Mouse (Mus musculus): ENCODE data around the gene Sdk2.

The Sdk2 gene

DNA sequence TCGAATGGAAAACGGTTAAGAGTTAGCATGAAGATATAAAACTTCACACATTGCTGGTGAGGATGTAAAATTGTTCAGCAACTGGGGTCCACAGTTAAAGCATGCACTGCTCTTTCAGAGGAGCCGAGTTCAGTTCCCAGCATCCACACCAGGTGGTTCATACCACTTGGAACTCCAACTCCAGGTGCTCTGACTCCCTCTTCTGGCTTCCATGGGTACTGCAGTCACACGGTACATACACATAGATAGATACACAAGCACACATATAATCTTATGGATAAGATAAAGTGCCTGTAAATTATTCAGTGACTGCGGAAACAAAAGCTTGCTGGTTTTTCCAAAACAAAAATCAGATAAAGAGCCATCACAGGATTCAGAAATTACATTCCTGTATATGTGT is 19.9 kb downstream of the Sdk2 start:
- DNase-seq (ENCODE audit: low read depth, low spot score) = no peak

DNA sequence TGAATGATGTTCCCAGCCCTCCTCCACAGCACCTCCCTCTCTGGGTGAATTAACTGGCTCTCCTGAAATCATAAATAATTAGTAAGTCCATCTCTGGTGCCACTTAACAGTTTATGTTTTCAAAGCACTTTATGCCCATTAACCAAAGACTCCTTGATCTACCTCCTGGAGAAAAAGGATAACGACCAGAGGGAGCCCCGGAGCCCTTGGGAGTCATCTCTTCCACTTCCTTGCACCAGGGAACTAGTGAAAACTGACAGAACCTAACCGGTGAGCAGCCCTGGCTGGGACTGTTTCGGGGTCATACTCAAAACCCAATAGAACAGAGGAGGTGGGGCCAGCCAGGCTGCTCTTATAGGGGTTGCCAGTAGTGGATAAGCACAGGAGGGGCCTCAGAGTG is 22.5 kb downstream of the Sdk2 start:
- DNase-seq (ENCODE audit: low read depth, low spot score) = no peak

DNA sequence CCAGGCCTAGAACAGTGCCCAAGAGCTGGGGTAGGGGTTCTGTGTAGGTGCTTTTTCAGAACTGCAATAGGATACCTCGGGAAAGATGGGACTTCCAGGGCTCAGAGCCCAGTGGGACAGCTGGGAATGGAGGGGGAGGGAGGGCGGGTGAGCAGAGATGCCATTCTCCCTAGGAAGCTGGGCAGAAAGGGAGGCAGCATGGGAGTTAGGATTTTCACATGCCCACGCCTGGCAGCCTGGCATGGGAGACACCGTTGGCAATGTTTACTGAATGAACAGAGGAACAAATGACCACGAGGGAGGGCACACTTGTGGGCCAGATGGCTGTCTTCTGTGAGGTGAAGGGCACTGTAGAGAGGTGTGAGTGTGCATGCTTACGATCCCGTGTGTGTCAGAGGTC is 23.3 kb downstream of the Sdk2 start:
- no peak for DNase-seq (ENCODE audit: low read depth, low spot score)

DNA sequence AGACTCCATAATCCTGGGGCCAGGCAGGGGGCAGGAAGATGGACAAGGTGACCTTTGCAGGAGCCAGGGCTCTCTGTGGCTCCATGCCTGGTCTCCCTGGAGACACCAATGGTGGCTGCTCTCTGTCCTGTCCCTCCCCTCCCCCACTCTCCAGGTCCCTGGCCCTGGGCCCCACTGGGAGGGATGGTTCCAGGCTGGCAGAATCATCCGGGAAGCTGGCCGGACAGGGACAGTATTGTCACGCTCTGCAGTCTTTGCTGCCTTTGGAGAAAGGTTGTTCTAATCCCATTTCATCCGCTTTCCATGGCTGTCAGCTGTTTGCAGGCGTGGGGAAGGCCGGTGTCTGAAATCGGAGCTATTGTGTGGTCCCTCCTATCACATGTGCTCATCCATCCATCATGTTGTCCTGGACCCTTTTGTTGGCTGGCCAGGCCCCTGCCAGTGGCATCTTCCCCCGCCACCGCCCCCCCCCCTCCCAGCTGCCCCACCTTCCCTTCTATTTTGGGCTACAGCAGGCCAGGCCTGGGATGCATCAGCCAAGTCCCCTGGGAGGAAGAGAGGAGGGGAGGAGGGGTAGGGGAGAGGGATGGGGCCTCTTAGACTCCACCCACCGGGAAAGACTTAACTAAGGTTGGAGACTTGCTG is 26.3 kb downstream of the Sdk2 start:
- no peak for DNase-seq (ENCODE audit: low read depth, low spot score)

DNA sequence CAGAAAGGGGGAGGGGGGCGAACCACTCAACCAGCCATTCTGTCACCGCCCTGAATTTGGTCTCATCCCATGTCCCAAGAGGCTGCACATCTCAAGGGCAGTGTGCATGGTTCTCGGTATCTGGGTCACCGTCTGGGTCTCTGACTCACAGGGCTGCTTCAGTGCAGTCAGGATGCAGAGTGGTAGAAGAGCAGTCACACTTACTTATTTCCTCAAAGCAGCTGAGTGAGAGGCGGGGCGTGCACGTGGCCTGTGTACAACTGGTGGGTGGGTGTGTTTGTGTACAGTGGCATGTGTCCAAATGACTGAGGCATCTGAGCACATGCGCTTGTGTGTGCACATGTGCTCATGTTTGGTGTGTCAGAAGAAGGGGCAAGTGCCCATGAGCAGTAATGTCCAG is 28.8 kb downstream of the Sdk2 start:
- no peak for DNase-seq (ENCODE audit: low read depth, low spot score)

DNA sequence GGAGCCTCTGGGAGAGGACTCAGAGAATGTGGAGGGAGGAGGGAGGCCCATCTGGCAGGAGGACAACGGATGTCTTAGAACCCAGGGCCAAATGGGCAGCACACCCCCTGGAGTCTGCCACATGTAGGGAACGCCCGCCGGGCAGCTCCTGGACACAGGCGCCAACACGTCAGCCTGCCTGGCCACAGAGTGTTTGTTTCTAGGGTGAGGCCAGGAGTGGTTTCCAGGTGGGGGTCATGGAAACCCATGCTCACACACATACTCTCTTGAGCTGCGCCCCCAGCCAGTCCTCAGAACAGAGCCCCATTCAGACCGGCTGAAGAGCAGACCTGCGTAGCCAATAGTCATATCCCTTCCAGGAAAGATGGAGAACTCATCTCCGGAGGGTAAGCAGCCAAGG is 35.4 kb downstream of the Sdk2 start:
- DNase-seq (ENCODE audit: low read depth, low spot score) = no peak

DNA sequence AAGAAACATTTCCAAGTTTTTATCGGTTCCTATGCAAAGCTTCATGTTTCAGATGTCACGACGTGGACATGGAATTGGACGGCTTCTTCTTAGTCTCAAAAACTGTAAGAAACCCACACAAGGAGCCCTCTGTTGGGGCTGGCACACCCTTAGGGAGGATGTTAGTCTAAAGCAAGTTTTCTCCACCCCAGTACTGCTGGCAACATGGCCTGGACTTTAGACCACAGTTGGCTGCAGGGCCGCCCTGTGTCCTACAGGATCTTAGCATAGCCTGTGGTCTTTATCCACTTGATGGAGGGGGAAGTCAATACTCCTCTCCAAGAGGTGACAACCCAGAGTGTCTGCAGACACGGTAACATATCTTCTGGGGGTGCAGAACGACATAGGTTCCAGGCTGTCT is 36.6 kb downstream of the Sdk2 start:
- no peak for DNase-seq (ENCODE audit: low read depth, low spot score)

DNA sequence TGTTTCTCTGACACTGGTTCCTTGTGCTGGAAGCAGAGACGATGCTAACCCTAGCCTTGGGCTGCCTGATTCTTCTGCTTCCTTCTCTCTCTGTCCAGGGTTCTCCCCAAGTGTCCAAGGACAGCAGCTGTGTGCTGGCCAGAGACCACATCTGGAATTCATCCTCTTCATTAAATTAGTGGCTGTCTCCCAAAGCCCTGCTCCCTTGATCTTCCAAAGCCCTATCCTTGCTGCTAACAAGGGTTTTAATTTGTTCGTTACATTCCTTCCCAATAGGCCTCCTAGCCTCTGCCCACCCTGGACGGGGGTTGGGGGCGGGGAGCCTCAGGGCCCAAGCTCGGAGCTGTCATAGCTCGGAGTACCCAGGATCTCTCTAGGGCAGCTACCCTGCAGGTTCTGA is 38.3 kb downstream of the Sdk2 start:
- no peak for DNase-seq (ENCODE audit: low read depth, low spot score)

DNA sequence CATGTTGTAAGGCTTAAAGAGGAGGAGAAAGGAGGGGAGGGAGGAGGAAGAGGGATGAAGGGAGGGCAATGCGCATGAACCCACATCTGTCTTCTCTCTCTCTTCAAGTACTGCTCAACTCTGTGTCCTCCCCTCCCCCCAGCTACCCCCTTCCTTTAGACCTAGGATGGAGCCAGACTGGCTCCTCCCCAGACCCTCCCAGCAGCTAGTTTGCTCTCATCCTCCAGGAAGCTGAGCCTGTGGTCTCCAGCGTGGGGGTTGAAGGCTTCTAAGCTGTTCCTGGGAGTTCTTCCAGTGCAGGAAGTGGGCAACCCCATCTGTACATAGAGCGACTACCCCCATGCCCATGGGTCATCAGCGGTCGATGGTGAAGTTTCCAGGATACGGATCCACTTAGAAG is 38.8 kb downstream of the Sdk2 start:
- DNase-seq (ENCODE audit: low read depth, low spot score) = no peak

DNA sequence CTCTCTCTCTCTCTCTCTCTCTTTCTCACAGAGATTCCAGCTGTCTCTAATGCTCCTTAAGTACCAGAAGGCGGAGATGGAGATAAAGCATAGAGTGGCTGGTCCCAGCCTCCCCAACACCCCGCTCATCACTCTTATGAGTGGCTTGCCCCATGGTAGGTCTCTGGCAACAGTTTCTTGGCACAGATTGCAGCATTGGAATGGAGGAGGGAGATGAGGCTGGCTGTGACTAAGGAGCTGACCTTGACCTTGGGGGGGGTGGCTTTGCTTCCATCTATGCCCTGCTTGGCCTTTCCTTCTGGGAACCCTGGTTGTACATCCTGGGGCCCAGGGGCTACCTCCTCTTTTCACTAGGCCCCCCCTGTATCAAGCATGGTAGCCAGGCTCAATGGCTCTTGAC is 41.8 kb downstream of the Sdk2 start:
- no peak for DNase-seq (ENCODE audit: low read depth, low spot score)

DNA sequence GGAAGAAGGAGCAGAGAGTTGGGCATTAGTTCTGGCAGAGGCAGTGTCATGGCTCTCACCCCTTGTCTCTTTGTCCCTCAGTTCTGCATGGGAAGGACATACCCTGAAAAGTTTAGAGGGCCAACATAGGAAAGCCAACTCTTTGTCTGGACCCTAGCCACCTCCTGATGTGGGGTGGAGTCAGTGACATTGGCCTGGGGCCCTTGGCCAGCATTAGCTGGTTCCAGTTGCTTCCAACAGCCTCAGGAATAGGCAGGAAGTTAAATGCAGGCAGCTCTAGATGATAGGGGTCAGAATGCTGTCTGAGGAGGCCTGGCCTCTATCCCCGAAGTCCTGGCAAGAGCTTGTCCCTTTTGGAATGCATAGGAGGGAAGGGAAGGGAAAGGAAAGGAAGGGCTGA is 42.9 kb downstream of the Sdk2 start:
- no peak for DNase-seq (ENCODE audit: low read depth, low spot score)

DNA sequence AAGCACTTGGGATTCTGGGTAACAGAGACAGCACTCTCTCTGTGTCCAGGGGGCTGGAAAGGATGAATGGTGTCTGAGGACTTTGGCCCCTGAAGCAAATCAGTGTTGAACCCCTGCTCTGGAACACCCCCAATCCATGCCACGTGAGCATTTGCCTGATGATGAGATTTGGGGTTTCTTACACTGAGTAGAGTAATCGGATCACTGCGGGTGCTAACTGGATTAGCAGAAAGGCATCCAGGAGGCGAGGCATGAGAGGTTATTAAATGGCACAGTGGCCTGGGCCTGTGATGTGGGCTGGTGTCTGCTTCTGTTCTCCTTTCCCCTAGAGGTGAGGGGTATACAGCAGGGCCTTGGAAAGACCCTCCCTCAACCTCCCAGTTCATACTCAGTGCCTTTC is 44.7 kb downstream of the Sdk2 start:
- DNase-seq (ENCODE audit: low read depth, low spot score) = no peak

DNA sequence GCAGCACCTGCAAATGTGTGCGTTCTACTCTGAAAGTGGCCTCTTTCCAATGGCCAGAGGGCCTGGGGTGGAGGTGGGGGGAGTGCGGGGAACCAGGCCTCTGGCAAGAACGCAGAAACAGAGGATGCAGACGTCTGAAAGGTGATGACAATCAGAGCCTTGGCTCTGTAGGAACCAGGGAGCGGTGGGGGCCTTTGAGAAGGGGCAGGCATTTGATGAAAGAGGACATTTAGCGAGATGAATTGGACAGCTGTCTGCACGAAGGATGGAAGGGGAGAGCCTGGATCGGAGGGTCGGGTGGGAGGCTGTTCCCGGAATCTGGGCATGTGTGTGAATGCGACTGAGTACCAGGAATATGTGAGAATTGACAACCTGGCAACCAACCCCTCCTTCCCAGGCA is 47.8 kb downstream of the Sdk2 start:
- no peak for DNase-seq (ENCODE audit: low read depth, low spot score)

DNA sequence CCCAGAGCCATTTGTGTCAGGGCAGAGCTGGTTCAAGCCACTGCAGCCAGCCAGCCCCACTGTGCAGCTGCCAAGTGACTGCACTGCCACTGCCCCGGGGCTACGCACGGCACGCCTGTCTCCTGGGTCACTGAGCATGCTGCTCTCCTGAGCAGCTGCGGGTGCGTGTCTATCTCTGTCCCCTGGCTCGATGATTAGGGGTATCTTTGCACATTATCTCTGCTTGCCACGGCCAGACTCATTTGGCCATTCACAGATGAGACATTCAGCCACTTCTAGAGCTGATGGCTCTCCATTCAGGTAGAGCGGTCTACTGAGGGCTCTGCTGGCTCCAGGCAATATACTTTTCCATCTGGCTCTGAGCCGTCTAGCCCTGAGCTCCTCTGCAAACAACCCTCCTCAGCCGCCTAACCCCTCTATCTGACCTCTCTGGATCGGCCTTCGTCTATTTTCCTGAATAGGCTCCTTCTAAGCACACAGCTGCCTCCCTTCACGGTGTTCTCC is 49.9 kb downstream of the Sdk2 start:
- no peak for DNase-seq (ENCODE audit: low read depth, low spot score)

DNA sequence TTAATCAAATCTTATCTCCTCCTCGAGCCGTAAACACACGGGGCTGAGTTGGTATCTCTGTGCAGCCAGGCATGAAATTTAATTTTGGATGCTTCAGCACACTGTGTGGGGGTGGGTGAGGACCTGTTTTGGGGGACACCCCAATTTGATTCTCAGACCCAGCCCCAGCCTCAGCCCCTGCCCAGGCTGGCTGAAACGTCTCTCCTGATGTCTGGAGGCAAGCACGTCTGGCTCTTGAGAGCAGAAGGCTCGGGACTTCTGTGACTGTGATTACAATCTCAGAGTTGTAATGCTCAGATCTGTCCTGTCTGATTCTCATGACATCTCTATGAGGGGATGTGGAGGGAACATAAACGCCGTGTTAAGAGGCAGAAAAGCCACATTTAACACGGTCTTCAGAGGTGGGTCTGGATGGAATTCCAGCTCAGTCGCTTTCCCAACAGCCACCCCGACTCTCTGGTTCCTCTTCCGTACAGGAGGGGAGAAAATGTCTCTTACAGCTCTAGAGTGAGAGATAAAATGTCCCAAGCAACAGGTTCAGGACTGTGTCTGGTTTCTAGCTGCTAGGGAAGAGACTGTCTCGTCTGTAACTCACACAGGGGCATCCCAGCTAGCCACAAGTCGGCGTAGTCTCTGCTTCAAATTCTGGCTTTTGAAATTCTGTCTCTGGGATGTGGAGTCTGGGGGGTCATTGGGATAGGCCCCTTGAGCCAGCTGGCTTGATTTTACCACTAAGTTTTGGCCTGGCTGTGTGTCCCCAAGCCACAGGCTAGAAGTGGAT is 50.5 kb downstream of the Sdk2 start:
- DNase-seq (ENCODE audit: low read depth, low spot score) = no peak

DNA sequence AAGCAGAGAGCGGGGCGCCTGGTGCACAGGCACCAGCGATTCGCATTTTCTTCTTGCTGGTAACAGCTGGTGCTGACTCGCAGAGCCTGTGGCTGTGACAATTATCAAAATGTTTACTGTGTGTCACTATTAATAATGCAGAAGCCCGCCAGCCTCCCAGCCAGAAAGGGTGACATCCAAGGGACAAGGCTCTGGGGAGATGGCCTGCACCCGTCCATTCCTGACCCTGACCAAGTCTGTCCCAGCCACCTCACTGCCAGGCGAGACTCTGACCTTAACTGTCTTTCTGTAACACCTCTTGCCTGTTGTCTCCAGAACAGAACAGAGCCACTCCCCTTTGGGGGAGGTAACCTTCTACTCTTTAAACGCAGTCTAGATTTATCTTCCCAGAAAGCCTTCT is 55.3 kb downstream of the Sdk2 start:
- no peak for DNase-seq (ENCODE audit: low read depth, low spot score)

DNA sequence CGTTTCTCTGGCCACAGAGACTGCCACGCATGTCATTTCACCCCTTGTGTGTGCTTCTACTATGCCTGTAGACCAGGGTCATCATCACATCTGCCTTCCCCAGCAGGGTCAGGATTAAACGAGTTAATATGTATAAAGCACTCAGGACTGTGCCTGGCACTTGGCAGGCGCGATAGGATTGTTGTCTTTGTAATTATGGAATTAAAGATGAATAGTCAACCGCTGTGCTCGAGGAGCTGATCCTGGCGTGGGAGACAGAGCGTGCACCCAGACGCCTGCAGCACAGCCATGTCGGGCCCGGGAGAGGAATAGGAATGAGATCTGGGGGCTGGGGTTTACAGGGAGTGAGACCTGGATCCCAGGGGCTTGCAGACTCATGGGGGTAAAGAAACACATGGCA is 61.0 kb downstream of the Sdk2 start:
- no peak for DNase-seq (ENCODE audit: low read depth, low spot score)

DNA sequence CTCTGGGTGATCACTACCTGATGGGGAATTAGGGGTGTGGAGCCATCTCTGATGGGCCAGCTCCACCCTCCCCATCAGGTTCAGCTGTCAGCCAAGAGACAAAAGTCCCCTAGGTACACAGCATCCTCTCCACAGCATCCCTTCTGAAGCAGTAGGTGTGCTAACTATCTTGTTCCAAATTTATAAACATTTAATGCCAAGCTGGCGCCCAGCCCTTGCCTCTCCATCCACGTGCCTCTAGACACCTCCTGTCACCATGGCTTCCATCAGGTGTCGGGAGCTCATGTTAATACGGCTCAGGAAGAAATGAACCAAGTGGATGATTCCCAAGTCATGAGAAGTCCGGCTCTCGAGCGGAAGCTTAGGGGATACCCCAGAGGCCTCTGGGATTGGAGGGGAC is 62.2 kb downstream of the Sdk2 start:
- DNase-seq (ENCODE audit: low read depth, low spot score) = no peak

DNA sequence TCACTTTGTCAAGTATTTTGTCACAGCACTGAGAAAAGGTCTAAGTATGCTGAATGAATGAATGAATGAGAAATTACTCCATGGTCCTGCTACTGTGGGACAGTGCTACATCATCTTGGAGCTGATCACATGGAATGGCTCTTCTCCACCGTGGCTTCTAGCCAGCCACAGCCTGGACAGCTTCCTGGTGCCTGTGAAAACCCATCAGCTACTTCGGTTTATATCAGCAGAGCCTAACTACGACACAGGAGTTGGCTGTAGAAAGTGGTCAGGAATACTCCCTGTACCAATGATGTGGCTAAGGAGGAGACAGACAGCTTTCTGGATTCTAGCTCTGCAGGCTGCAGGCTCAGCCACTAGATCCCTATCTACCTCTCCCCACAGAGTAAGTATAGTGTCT is 63.7 kb downstream of the Sdk2 start:
- no peak for DNase-seq (ENCODE audit: low read depth, low spot score)

DNA sequence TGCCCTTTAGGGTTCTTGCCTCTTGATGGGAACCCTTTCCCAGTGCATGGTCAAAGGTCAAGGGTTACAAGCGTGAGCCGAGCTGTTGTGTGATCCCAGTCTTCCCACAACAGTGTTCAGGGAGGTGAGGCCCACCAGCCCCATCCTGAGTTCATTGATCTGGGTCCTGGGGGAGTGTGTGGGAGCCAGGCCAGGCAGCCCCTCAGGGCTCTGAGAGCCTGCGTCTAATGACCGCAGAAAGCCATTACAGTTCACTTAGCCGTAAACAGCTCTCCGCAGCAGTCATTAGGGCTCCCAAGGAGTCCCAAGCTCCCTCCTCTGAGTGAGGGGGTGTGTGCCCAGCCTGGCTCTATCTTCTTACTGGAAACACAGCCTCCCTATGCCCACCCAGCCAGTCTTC is 66.8 kb downstream of the Sdk2 start:
- no peak for DNase-seq (ENCODE audit: low read depth, low spot score)

DNA sequence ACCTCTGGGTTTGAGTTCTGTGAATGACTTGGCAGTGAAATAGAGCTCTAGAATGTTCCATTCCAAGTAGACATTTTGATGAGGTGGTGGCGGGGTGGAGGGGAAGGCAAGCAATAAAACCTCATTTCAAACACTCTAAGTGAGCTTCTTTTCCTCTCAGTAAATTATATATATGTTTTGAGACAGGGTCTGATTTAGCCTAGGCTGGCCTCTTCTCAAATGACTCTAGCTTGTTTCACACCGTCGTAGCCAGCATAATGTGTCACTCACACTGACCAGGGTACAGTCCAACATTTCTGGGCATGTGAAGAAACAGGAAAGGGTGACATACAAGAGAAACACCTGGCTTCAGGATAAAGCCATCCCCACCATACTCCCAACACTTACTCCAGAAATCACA is 68.1 kb downstream of the Sdk2 start:
- DNase-seq (ENCODE audit: low read depth, low spot score) = no peak

DNA sequence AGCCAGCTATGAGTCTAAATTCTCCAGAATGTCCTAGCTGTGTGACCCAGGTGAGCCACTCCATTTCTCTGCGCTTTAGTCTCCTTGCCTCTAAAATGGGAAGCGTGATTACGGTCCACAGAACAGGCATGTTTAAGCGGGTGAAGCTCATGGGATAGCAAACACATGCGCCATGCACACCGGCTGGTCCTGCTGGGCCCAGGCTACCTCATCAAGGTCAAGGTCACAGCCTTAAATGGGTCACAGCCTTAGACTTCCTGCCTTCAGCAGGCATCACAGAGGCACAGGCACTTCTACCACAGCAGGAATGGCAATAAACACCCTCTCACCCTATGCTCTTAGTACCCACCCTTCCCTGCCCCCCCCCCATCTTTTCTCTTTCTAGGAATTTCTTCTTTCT is 72.9 kb downstream of the Sdk2 start:
- DNase-seq (ENCODE audit: low read depth, low spot score) = no peak

DNA sequence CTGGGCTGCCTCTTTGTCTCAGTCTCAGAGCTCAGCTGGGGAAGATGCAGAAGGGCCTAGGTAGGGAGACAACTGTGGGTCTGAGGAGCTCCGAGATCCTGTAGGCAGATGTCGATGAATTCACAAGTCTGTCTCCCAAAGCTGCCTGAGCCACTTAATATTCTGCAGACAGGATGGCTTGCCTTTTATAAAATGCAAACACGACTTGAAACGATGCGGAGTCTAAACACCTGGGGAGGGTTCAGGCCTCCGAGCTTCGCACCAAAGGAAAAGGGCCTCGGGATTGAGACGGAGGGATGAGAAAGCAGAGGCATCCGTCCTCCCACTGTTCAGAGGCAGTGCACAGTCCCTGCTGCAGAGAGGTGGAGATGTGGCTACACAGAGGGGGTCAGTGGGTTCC is 74.0 kb downstream of the Sdk2 start:
- DNase-seq (ENCODE audit: low read depth, low spot score) = no peak

DNA sequence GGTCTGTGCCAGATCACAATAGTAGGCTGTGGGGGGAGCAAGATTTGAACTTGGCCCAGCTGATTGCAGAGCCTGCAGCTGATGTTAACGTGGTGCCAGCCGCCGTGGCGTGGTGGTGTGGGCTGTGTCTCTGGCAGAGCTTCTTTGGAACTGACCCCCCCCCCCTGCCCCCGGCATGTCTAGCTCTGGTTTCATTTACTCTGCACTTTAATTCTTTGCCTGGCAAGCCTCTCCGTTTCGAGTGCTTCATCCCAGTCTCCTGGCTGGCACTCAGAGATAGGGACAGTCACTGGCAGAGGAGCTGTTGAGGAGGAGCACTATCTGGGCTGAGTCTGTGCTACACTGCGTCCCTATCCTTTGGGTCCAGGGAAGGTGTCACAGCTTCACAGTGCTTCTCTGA is 75.0 kb downstream of the Sdk2 start:
- no peak for DNase-seq (ENCODE audit: low read depth, low spot score)
